Mouse (Mus musculus): ENCODE measurements at regions not wholly inside any gene's neighbourhood (a gene's known extent, or its start where the extent isn't known, plus 50 kb on each side); places are given as distances from the start of the nearest gene placed in this dataset.

DNA sequence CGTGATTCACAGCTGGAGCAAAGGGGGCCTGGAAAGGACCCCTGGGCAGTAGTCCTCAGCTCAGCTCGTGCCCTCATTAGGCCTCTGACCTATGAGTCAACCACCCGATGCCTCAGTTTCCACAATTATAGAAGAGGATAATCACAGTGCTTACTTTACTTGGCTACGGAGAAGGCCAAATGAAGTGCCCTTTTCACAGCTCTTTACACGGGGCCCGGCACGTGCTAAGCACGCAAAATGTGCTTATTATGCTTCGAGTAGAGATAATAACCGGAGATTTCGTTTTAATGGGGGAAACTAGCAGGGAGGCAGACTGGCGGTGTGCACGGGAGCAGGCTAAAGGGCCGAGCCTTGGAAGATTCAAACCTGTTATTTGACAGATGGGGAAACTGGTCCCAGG, 102.4 kb upstream of the Jun start:
- no peak for DNase-seq (ENCODE audit: low spot score in 2 of 2)

DNA sequence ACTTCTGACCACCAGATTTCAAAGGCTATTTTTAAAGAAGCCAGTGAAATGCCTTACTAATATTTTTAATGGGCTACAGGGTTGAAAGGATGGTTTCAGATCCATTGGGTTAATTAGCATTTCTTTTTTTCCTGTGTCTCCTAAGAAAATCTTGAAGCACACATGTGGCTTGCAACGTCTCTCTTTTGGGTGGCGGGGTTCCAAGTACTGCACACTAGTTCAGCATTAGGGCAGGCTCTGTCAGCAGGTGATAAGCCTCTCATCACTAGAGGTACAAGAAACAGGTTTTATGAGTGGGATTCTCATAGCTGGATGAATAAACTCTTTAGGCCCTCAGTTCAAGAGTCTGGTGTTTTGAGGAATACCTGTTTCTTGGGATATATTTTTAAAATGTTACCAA, 103.2 kb upstream of the Jun start:
- DNase-seq (ENCODE audit: low spot score in 2 of 2) = no peak

DNA sequence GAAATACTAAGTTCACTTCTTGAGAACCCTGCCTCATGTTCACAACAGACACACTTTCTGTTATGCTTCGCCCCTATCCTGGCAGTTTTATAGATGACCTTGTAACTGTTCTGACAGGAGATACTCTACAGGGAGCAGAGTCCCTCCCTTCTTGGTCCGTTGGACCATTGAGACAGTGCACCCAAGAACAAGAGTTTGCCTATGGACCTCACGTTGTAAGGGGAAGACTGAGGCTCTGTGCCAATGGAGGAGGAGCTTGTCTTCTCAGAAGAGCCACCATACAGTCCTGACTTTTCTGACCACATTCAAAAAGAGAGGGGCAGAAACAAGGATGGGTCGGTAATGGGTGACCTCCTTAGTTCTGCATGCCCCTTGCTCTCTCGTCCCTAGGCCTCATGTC, 103.8 kb upstream of the Jun start:
- DNase-seq (ENCODE audit: low spot score in 2 of 2) = no peak

DNA sequence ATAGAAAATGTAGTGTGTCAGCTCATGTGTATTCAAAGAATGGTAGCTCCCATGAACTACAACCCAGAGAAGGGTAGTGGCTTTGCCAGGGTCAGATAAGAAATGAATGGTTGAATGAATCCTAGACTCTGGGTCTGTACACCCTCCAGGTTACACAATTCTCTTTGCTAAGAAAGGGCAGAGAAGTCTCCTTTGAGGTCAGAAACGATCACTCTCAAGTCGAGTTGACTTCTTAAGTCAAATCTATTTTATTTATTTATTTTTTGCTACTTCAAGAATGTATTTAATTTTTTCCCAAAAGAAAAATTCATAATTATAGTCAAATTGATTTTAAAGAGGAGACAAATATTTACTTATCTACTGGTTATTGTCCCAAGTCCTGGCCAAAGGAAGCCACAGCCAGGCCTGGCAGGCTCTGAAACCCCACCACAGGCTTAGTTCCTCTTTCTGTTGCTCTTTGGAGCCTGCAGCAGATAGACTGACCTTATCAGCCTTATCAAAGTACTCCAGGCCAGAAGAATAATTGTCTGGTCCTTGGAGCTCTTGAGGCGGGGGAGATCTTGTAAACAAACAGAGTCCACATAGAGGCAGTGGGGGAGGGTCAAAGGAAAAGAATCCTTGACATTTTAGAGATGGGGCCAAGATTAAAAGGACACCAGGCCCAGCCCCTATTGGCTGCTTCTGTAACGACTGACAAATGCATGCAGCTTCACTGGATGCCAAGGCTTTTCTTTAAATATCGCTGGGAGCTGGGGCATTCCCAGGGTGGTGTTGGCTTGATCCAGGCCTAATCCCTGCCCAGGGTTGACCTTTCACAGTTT, 104.6 kb upstream of the Jun start:
- no peak for DNase-seq (ENCODE audit: low spot score in 2 of 2)

DNA sequence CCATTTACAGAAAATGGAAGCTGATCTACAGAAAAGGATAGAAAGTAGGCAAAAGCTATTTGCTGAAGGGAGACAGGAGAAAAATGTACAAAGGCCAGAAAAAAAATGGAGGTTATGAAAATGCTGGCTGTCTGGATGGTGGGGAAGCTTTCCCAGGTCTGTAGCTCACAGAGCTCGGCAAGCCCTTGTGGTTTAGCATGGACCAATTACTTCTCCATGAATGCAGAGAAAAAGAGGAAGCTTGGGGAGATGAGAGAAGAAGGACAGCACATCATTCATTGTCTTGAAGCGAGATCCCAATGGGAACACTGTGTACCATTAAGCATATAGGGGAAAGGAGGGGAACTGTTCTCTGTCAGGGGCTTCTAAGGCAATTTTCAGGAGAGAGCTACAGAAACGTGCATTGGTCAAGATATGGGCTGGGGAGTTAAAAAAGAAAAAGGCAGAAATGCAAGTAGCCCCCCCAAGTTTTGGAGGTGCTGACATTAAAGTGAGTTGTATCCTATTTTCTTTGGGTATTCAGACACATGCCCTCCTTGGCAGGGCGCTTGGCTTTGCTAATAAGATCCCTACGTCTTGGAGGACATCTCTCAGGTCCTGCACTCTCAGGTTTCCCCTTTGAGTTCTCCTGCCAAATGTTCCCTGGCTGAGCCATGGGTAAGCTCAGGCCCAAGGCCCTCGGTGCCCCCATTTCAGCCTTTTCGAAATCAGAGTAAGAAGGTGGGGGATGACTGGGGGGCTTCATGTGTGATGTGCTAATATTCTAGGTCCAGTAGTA, 105.8 kb upstream of the Jun start:
- no peak for DNase-seq (ENCODE audit: low spot score in 2 of 2)

DNA sequence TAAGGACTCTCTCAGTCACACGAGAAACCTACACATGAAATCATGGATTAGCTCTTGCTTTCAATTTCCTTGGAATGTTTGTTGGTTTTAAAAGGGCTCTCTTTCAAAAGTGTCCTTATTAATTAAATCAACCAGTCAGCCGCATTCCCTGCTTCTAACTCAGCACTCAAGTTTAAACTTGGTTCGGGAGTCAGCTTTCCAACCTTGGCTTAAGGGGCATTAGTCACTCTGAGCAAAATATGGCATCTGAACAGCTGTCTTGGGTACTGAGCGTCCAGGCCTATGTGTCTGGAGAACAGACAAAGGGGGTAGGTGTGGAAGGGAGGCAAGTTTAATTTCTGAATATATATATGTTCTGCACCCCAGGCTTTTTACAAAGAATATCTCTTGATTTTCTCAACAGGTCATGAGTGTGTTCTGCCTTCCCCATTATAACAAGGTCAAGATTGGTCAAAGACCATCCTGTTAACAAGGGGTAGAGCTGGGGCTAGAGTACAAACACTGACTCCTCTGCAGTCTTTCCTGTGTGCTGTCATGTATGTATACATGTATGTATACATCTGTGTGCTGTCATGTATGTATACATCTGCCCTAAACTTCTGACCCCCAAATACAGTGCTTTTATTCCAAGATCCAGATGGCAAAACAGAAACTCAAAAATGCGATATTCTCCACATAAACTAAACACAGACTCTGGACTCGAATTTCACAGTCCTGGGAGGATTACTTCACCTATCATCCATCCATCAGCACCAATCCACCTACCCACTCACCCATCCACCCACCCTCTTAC, 106.8 kb upstream of the Jun start:
- DNase-seq (ENCODE audit: low spot score in 2 of 2) = no peak

DNA sequence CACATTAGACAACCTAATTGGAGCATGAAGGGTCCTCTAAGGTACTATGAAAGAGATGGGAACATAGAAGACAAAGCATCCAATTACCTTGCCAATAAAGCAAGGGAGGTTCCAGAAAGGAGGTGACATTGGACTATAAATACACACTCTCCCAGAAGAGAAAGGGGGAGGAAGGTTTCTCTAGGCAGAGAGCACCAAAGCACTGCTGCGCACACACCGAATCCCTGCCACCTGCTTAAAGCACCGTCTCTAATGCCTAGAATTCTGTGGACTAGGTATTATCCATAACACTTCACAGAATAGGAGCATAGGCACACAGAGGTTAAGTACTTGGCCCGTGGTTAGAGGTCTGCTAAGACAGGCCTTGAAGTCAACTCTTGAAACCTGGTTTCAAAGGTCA, 107.8 kb upstream of the Jun start:
- no peak for DNase-seq (ENCODE audit: low spot score in 2 of 2)

DNA sequence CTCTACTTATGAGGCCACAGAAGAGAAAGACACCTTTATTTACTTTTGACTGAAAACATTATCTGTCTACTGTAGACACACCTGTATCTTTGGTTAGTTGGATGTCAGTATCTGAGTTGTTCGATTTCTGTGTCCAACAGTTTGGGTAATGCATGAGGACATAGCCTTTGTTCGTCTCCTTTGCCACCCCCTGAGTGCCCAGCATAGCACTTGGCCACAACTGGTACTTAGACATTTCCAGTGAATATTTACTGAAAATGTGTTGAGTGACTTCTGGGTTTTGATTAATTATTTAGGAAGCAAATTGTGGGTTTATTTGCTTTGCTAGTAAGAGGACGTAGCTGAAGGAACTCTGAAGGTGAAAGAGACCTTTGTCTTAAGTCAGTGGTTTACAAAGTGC, 108.4 kb upstream of the Jun start:
- no peak for DNase-seq (ENCODE audit: low spot score in 2 of 2)

DNA sequence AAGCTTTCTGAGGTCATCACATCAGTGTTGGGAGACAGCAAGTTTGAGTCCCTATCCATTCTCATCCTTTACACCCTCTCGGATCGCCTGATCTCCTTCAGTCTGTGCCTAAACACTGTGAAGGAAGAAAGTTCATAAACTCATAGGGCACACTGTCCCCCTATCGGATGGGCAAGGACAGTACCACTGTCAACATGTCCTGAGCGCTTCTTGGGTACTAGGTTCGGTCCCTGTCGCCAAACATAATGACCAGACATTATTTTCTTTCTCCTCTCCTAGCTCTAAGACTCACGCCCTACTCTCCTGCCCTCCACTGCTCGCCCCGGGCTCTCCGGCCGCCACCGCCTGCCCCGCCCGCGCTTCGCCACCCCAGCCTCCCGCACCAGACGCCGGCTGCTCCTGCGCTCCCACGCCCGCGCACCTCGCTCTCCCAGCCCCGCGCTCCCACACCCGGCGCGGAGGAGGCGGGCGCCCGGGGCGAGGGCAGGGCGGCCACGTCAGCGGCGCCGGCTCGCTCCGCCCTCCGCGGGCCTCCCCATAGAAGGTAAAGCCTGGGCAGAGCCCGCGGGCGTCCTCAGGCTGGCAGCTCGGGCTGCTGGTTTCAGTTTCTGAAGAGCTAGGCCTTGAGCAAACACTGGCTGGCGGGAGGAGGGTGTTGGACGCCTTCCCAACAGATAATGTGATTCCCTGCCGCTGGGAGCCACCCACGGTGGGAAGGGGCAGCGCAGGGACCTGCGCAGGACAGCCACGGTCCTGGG, 109.1 kb upstream of the Jun start:
- DNase-seq (ENCODE audit: low spot score in 2 of 2) = peak; percentile 88 to 93

DNA sequence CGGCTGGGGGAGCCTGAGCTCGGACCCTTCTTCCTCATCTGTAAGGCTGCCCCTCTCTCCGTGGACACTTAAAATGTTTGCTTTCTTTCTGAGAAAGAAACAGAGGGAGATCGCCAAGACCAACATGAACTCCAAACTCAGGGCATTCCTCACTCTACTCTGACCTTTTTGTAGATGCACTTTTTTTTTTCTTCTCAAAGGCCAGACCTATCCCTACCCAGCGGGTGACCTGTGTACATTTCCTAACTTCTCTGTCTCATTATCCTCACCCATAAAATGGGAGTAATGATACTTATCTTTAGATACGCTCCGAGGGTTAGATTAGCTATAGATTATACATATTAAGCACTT, 109.6 kb upstream of the Jun start:
- DNase-seq (ENCODE audit: low spot score in 2 of 2) = no peak

DNA sequence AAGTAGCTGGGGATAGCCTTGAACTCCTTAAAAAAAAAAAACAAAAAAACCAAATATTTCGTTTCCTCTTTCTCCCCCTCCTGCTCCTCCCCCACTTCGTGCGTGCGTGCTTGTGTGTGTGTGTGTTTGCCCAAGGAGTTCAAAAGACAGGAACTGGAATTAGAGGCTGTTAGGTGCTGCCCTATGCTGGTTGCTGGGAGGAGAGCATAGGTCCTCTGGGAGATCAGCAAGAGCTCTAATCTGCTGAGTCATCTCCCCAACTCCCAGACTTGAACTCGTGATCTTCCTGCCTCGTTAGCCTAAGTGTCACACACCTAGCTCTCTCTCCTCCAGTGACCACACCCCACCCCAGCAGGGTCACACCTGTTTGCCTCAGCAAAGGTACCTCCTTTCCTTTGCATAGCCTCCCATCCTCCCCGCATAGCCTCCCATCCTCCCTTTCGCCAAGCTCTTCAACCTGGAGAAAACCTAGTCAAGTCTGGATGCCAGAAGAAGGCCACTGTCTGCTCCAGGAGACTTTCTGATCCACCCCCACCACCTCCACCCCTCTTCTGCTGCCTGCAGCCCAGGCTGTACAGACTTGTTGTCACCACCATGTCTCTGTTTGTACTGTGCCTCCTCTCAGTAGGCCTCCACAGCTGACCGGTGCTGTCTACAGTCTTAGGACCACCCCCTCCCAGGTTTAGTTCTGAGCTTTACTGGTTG, 110.5 kb upstream of the Jun start:
- no peak for DNase-seq (ENCODE audit: low spot score in 2 of 2)

DNA sequence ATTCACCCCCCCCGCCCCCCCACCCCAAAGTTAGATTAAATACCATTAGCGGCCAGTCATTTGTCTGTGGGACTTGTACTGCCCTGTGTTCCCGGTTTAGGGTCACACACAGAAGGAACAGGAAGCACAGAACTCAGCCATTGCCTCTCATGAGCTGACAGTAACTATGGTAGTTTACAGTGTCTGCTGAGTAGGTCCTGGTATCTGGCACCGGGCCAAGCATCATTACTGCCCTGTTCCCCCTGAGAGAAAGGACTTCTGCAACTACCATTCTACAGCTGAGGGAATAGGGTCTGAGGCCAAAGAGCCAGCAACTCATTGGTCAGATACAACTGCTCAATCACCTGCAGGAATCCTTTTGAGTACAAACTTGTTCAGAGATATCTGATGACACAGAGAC, 111.4 kb upstream of the Jun start:
- DNase-seq (ENCODE audit: low spot score in 2 of 2) = no peak

DNA sequence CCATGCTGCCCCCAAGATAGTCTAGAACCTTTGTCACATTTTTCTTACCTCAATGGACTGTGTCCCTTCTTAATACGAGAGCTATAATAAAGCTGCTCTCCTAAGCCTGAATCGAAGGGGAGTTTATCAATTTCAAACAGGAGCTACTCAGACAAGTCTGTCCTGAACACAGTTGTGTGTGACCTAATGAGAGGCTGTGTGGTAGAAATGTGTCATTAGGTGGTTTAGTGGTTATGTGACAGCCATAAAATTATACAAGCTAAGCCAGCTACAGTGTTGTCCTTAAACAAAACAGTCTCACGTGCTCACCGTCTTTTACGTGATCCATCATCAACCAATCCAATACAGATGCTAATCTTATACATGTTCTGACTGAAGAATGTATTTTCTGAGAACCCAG, 114.5 kb upstream of the Jun start:
- no peak for DNase-seq (ENCODE audit: low spot score in 2 of 2)

DNA sequence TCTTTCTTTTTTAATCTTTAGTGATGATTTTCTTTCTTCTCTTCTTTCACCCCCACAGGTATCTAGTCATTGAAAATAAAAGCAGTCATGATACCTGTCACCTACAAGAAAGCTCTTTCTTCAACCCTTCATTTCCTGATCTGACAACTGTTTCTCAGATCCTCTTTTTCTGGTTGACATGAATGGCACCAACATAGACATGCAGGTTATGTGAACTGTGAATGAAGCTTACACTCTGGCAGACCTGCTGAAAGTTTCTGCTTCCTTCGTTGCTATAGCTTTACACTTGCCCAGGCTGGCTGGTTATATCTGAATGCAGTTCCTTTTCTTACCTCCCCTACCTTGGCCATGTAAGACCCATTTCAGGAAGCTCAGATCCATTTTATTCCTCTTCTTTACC, 115.2 kb upstream of the Jun start:
- DNase-seq (ENCODE audit: low spot score in 2 of 2) = no peak

DNA sequence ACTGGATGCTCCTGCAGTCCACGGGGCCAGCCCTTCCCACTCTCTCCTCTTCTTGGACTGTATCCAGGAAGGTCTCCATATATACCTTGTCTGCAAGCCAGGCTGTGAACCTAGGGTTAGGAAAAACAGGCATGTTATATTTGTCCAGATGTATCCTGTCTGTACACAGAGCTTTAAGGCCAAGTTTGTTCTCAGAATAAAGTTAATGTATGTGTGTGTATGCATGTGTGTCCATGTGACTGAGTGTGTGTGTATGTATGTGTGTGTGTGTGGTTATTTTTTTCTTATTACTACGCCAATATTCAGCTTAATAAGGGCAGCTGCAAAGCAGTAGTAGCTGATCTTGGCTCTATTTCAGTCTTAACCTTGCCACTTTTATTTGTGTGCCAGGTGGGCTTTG, 117.7 kb upstream of the Jun start:
- DNase-seq (ENCODE audit: low spot score in 2 of 2) = no peak

DNA sequence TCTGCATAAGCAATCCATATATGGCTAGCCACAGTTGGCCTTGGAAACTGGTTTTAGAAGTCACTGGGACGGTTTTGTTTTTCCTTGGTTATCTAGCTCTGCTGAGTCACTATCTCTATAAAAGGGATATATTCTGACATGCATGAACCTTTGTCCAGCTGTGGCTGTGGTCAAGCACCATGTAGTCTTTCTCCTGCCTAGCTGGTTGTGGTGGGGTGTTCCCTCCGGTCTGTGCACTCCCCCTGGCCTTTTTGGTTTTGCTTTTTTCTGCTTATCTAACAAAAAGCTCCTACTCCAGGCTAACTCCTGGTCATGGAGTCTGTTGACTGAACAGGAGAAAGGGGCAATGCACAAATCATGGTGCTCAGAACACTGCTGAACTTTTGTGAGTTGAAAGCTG, 125.7 kb upstream of the Jun start:
- no peak for DNase-seq (ENCODE audit: low spot score in 2 of 2)

DNA sequence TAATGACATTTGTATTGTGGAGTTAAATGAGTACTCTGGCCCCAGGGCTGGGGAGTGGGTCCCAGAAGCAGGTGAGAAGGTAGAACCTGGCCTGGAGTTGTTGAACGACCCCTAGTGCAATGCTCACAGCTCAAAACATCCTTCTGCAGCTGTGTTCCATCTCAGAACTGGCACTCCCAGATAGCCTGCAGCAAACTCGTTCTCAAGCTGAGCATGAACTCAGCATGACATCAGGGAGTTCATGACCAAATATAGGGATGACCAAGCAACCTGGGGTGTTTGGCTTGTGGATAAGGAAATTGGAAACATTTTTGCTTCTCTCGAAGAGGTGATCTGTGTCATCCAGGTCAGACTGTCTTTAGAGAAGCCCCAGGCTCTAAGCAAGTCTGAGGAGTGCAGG, 126.4 kb upstream of the Jun start:
- DNase-seq (ENCODE audit: low spot score in 2 of 2) = no peak

DNA sequence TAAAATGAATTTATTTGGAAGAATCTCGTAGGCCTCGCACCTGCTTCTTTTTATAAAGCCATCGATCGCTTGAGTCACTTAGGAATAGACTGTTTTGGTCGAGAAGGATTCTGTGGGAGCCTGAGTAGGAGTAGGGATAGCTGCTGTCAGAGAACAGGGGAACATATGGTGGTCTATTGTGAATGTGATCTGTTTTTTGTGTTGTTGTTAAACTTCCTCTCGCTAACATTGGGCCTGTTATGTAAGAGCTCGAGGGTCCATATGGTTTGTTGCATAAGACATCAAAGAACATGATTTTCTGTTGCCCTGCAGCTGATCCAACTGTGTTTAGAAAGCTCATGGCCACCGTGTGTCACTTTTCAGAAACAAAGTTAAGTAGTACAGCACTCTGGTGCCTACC, 126.9 kb upstream of the Jun start:
- no peak for DNase-seq (ENCODE audit: low spot score in 2 of 2)

DNA sequence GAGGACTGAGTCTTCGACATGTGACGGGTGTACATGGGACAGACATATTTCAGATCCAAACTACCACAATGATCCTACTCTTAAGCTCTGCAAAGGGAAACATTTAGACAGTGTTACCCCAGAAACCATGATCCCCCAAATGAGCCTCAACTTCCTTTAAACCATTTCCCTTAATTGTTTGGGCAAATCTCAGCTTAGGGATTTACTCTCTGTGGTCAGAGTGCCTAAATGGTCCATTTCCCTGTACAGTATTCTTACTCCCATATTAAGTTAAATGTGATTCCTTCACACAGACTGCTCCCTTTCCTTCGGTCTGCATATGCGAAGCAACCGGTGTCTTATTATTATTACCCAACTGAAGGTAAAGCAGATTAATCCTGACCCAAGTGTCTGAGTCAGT, 128.4 kb upstream of the Jun start:
- no peak for DNase-seq (ENCODE audit: low spot score in 2 of 2)

DNA sequence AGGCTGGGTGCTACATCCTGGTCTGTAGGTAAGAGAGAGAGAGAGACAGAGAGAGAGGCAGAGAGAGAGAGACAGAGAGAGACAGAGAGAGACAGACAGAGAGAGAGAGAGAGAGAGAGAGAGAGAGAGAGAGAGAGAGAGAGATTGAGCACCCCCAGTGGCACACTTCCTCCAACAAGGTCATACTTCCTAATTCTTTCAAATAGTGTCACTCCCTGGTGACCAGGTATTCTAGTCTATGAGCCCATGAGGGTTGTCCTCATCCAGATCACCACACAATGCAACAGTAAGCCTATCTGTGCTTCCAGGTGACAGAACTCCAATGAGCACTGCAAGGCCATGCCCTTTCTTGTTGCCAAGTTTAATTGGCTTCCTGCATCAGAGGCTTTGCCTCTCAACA, 129.0 kb upstream of the Jun start:
- no peak for DNase-seq (ENCODE audit: low spot score in 2 of 2)

DNA sequence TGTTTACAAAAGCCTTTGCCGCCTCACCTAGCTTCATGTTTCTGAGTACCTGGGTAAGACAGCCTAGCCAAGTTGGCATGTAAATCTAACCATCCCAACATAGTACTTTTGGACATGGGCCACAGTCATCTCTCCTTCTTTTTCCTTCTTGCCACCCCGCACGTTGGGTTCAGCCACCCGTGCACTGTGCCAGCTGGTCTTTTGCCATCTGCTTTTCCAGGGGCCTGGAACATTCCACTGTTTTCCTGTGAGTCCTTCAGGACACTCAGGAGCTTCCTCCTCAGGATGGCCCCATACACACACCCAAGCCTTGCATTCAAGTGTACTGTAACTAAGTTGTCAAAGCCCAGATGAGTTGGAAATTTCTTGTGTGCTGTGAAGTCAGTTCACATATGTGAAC, 132.2 kb upstream of the Jun start:
- DNase-seq (ENCODE audit: low spot score in 2 of 2) = no peak

Data from urinary bladder, postnatal 36 days (tissue).